Mouse (Mus musculus) embryonic facial prominence, embryonic 11.5 days (tissue): ENCODE measurements around the gene Fam107a. TPM values are rescaled to one million over a fixed set of nuclear protein-coding genes. Genes with fewer than 3 reads are reported as not detected.
A peak's percentile ranks its signal among the peaks of the same experiment; 100 is the strongest.

Source experiments
- ATAC-seq: fragments of 200-750 bp; cut with Nextera tagmentation; replicated peaks from 2 replicates; pipeline ENCODE4 v1.8.0; 2017; ENCODE audit warnings: low read depth; ENCODE audit not compliant: insufficient number of reproducible peaks, low FRiP score, low TSS enrichment
- DNase-seq: peaks from one replicate; pipeline ENCODE4 v3.0.0-alpha.2; 2015; ENCODE audit warnings: low spot score
- H3K27ac ChIP-seq: fragments of 300-500 bp; sonication (generic); replicated peaks from 2 replicates; pipeline ENCODE4 v1.5.1; 2014; ENCODE audit warnings: mild to moderate bottlenecking, low read depth, low read length, control low read depth
- H3K27me3 ChIP-seq: fragments of 300-500 bp; sonication (generic); 2 replicates; pipeline ENCODE4 v1.6.1; 2014; ENCODE audit warnings: mild to moderate bottlenecking, low read length, moderate library complexity, mixed read lengths; ENCODE audit not compliant: control insufficient read depth, insufficient read depth
- H3K36me3 ChIP-seq: fragments of 300-500 bp; sonication (generic); replicated peaks from 2 replicates; pipeline ENCODE4 v1.6.1; 2014; ENCODE audit warnings: low read depth, mild to moderate bottlenecking, low read length, moderate library complexity, mixed read lengths; ENCODE audit not compliant: control insufficient read depth, insufficient read depth
- H3K4me1 ChIP-seq: fragments of 300-500 bp; sonication (generic); 2 replicates; pipeline ENCODE4 v1.6.1; 2014; ENCODE audit warnings: low read length, mixed read lengths; ENCODE audit not compliant: control insufficient read depth, insufficient read depth
- H3K4me2 ChIP-seq: fragments of 300-500 bp; sonication (generic); 2 replicates; pipeline ENCODE4 v1.6.1; 2014; ENCODE audit warnings: low read depth, mild to moderate bottlenecking, control low read depth, low read length, moderate library complexity
- H3K4me3 ChIP-seq: fragments of 300-500 bp; sonication (generic); 2 replicates; pipeline ENCODE4 v1.5.1; 2014; ENCODE audit warnings: low read depth, low read length, control low read depth
- H3K9ac ChIP-seq: fragments of 300-500 bp; sonication (generic); replicated peaks from 2 replicates; pipeline ENCODE4 v1.6.1; 2014; ENCODE audit warnings: mild to moderate bottlenecking, control low read depth, low read length
- H3K9me3 ChIP-seq: fragments of 300-500 bp; sonication (generic); replicated peaks from 2 replicates; pipeline ENCODE4 v1.6.1; 2016; ENCODE audit warnings: mild to moderate bottlenecking, low read length, inconsistent platforms, mixed read lengths; ENCODE audit not compliant: control insufficient read depth
- WGBS: fragments of 180-500 bp; shearing (Covaris S2); extraction: QIAGEN DNeasy Blood & Tissue Kit; methylation state at CpG from one replicate; pipeline ENCODE4 v1.1.7; 2014; 5-methylcytosine and 5-hydroxymethylcytosine counted together
- polyA plus RNA-seq: library from polyadenylated mRNA; unstranded; fragments of >200 nt; fragmentation: Nextera tagmentation; extraction: Ambion mirVana; gene quantifications from 2 replicates; pipeline ENCODE4 v1.2.1, GENCODE M21; 2014

The Fam107a gene
- polyA plus RNA-seq, 1 experiment from 2014 or later: 0.39 TPM

DNA sequence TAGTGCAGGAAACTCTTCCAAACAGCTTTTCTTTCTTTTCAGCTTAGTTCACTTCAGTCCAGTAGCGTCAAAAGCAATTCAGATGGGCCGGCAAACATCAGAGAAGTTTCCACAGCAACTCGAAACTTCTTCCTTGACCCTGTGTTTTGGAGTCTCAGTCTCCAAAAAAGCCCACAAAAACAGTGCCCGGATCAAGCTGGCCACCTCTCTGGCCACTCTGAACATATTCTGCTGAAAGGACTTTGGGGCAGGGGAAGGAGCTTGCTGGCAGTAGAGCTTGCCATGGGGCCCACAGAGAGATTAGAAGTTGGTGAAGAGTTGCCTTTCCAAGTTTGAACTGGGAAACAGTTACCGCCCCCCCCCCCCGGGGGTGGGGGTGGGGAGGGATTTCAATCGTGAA lies 3.9 kb downstream of the Fam107a start:
- no peak overlapping the region for H3K4me2 ChIP-seq
- DNase-seq (no peak), ATAC-seq (no peak)
- H3K36me3 ChIP-seq: no peaks in the 10 kb centered on the region
- WGBS: 36% methylated on average over 7 of the region's 7 CpGs
- H3K4me1 ChIP-seq: no peaks in the 10 kb centered on the region; the same call in 1 of the 2 replicates
- H3K4me3 ChIP-seq: no peak overlapping the region
- H3K9me3 ChIP-seq: no peaks in the 10 kb centered on the region
- no peak overlapping the region for H3K27ac ChIP-seq
- H3K9ac ChIP-seq: no peak overlapping the region
- peaks cover 7% of the 10 kb centered on the region for H3K27me3 ChIP-seq

DNA sequence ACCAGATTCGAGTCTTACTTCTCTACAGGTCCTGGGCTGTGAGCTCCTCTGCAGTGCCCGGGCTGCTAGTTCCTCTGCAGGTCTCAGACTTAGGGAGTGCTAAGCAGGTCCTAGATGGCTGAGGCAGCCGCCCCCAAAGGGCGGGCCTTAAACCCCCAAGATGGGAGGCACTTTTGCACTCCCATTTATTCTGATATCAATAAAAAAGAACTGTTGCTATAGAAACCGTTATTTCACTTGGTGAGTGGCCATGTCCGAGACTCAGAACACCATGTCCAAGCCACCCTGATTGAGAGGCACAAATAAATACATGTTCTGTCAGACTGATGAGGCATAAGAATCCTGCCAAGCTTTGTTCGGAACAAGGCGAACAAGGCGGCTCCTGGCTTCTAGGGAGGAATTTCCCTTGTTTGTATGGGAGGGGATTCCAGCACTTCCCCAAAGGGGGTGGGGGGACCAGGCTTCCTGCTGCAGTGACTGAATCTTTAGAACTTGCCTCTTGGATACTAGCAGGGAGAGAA lies 8.1 kb downstream of the Fam107a start:
- Histone ChIP-seq H3K4me3 (no peak overlapping the region), H3K4me2 (no peak overlapping the region), H3K36me3 (no peaks in the 10 kb centered on the region), H3K27me3 (no peaks in the 10 kb centered on the region), H3K9me3 (no peaks in the 10 kb centered on the region), H3K27ac (no peak overlapping the region), H3K4me1 (no peaks in the 10 kb centered on the region), H3K9ac (no peak overlapping the region)
- WGBS: 21% methylated on average over 9 of the region's 9 CpGs
- DNase-seq: no peak
- no peak for ATAC-seq

DNA sequence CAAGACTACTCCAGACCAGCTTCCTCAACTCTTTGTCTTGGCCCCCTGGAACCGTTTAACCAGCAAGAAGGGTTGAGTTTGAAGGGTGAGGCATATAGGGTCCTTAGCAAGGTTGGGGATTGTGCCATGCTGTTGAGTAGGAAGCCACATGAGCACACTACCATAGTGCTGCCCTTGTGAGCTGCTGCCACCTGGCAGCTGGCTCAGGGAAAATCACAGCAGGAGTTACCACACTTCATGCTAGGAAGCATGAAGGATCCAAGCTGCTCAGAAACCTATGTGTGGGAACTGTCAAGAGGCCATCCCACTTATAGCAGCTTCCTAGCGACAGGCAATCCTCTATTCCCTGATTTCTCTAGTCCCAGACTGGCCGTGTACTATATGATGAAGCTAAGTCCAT lies 9.2 kb downstream of the Fam107a start:
- Histone ChIP-seq H3K27ac (no peak overlapping the region), H3K4me2 (no peak overlapping the region), H3K9ac (no peak overlapping the region), H3K27me3 (no peaks in the 10 kb centered on the region), H3K4me1 (no peaks in the 10 kb centered on the region), H3K4me3 (no peak overlapping the region), H3K9me3 (no peaks in the 10 kb centered on the region), H3K36me3 (no peaks in the 10 kb centered on the region)
- DNase-seq: no peak
- WGBS: 65% methylated on average over 3 of the region's 3 CpGs
- no peak for ATAC-seq

DNA sequence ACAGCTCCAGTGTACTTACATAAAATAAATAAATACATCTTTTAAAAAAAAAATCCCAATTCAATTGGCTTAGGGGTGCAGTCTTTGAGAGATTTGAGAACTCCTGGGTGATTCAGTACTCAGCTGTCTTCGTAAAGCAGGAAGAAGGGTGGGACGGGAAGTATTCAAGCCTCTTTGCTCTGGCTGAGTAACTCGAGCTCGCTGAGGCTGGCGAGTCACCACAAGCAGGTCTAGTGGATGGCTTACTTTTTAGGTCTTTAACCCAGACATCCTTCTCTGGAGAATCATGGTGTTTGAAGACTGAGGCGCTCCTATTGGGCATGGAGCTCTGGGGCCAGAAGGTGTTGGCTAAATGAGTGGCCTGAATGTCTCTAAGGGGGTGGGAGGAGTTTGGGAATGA lies 10.9 kb downstream of the Fam107a start:
- Histone ChIP-seq H3K27me3 (no peaks in the 10 kb centered on the region), H3K27ac (no peak overlapping the region), H3K9me3 (no peaks in the 10 kb centered on the region), H3K4me3 (no peak overlapping the region), H3K4me1 (no peaks in the 10 kb centered on the region), H3K4me2 (no peak overlapping the region), H3K9ac (no peak overlapping the region), H3K36me3 (no peaks in the 10 kb centered on the region)
- ATAC-seq: no peak
- DNase-seq: no peak
- 76% methylated on average over 6 of the region's 6 CpGs for WGBS

DNA sequence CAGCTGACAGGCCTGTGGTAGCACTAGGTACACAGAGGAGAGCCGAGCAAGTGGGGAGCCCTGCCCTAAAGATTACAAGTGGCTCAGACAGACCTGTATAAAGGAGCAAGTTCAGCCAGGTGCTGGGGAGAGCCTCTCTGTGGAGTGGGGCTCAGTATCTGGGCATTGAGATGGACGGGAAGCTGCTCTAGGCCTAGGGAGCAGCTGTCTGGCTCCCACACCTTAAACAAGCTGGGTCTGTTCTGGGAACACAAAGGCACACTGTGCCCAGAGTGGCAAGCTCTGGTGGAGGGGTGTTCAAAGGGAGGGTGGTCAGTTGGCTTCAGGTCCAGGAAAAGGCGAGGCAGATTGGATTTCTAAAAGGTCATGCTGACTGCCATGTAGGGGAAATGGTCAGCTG lies 12.8 kb downstream of the Fam107a start:
- 40% methylated on average over 3 of the region's 3 CpGs for WGBS

DNA sequence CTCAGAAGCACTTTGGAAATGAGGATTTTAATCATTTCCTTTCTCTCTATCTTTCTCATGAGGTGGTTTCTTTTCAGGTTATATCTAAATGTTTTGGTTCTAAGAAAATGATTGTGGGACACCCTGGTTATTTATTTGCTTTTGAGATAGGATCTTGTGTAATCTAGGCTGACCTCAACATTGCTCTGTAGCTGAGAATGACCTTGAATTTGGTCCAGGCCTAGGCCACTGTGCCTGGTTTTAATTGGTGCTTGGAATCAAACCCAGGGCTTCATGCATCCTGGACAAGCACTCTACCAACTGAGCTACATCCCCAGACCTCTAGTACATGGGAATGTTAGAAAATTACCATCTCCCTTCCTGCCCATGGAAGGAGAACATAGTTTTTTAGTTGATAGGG lies 13.7 kb downstream of the Fam107a start:
- H3K36me3 ChIP-seq: no peaks in the 10 kb centered on the region
- no peak overlapping the region for H3K4me3 ChIP-seq
- no peaks in the 10 kb centered on the region for H3K27me3 ChIP-seq
- no peak overlapping the region for H3K27ac ChIP-seq
- no peaks in the 10 kb centered on the region for H3K9me3 ChIP-seq
- ATAC-seq: no peak
- DNase-seq: no peak
- H3K9ac ChIP-seq: no peak overlapping the region
- no peak overlapping the region for H3K4me2 ChIP-seq
- H3K4me1 ChIP-seq: no peaks in the 10 kb centered on the region

More for the DNA sequence above, 12.8 kb downstream of the Fam107a start:
- no peak overlapping the region for H3K4me3 ChIP-seq
- no peaks in the 10 kb centered on the region for H3K4me1 ChIP-seq
- H3K27me3 ChIP-seq: no peaks in the 10 kb centered on the region
- H3K4me2 ChIP-seq: no peak overlapping the region
- no peak overlapping the region for H3K9ac ChIP-seq
- H3K36me3 ChIP-seq: no peaks in the 10 kb centered on the region
- no peaks in the 10 kb centered on the region for H3K9me3 ChIP-seq
- ATAC-seq (no peak), DNase-seq (no peak)
- no peak overlapping the region for H3K27ac ChIP-seq

DNA sequence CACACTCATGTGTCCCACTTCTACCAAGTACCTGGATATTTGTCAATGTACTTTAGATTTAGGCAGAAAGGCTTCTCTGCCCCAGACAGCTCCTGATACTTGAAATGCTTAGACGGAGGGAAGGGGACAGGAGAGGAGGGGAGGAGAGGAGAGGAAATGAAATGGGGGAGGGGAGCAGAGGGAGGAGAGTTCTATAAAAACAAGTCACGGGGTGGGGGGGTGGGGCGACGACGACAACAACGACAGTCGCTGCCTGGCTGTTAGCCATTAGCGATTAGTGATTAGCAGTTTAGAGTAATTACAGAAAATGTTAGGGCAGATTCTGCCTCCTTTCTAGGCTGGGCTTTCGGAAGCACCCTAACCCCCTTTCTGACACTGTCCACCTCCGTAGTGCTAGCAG lies 15.1 kb downstream of the Fam107a start:
- ATAC-seq: no peak
- Histone ChIP-seq H3K9ac (no peak overlapping the region), H3K4me2 (no peak overlapping the region), H3K27me3 (no peaks in the 10 kb centered on the region), H3K27ac (no peak overlapping the region), H3K4me1 (no peaks in the 10 kb centered on the region), H3K9me3 (no peaks in the 10 kb centered on the region), H3K4me3 (no peak overlapping the region), H3K36me3 (no peaks in the 10 kb centered on the region)
- no peak for DNase-seq
- 11% methylated on average over 10 of the region's 10 CpGs for WGBS

DNA sequence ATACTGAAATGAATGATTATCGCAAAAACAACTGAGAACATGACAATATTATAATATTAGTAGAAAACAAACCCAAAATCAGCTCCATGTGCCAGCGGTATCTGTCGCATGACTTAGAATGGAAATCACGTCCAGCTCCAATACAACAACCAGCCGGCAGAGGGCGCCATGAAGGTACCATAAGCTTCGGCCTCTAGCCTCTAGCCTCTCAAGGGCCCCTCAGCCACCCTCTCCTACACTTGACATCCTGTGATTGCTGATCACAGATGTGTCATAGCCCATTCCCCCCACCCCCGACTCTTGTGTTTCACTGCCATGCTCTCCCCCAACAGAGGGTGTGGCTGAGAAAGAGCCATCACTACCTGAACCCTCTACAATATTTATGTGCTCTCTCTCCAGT lies 17.5 kb downstream of the Fam107a start:
- DNase-seq: peak; percentile 78

More for the DNA sequence above, 17.5 kb downstream of the Fam107a start:
- Histone ChIP-seq H3K27me3 (no peaks in the 10 kb centered on the region), H3K27ac (no peak overlapping the region), H3K36me3 (no peaks in the 10 kb centered on the region), H3K9ac (no peak overlapping the region), H3K4me2 (no peak overlapping the region), H3K4me1 (no peaks in the 10 kb centered on the region), H3K4me3 (no peak overlapping the region), H3K9me3 (no peaks in the 10 kb centered on the region)
- ATAC-seq: 0 out of 2 replicates have a peak, but pooled peaks have one; percentile 46
- WGBS: 25% methylated on average over 8 of the region's 8 CpGs
